Mouse (Mus musculus) thymus, postnatal 14 days (tissue): ENCODE measurements at regions not wholly inside any gene's neighbourhood (a gene's known extent, or its start where the extent isn't known, plus 50 kb on each side); places are given as distances from the start of the nearest gene placed in this dataset.

ENCODE experiments used
- DNase-seq: peaks from one replicate; pipeline ENCODE4 v3.0.0; 2021

DNA sequence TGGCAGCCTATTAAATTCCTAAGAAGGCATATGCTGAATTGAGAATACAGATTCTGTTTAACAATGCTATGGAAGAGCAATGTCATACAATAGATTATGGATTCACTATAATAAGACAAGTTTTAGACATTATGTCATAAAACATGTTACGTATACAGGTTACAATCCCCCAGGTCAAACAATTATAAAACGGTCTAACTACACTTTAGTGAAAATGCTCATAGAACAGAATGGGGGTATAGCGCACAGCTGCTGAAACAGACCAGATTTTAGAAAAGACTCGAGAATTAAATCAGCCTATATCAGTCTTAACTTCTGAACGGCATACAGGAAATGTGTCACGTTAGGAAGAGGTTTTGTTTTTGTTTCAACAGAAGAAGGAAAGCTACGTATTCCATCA, 660.5 kb upstream of the Sel1l start:
- DNase-seq = no peak

DNA sequence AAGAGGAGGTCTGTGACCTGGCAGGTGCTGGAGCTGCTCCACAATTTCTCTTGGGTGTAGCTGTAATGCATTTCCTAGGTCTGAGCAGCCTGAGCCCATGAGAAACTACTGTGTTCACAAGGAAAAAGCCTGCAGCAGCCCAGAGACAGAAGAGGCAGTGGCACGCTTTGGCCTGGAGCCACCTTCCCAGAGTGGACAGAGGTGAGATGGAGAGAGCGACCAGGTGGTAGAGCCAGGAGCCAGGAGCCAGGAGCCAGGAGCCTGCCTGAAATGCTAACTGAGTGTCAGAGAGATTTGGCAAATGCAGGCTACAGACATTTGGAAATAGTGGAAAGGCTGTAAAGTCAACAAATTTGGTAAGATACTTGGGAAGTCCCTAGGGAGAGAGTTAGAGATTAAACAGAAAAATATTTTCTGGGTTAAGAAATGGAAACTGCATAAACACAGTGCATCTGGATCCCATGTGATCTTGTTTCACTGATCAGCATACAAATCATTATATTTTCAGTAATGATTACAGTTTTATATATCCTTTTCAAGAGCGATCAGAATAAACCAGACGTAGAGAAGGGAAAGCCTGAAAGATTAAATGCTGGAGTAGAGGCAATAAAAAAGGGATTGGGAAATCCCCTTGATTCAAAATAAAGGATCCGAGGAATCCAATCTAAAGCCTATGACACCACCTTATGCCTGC, 660.0 kb upstream of the Sel1l start:
- no peak for DNase-seq

DNA sequence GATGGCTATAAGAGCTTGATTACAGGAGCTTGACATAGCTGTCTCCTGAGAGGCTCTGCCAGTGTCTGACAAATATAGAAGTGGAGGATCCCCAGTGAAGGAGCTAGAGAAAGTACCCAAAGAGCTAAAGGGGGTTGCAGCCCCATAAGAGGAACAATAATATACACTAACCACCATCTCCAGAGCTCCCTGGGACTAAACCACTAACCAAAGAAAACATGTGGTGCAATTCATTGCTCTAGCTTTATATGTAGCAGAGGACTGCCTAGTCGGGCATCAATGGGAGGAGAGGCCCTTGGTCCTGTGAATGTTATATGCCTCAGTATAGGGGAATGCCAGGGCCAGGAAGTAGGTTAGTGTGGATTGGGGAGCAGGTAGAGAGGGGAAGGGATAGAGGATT, 635.0 kb upstream of the Sel1l start:
- no peak for DNase-seq

DNA sequence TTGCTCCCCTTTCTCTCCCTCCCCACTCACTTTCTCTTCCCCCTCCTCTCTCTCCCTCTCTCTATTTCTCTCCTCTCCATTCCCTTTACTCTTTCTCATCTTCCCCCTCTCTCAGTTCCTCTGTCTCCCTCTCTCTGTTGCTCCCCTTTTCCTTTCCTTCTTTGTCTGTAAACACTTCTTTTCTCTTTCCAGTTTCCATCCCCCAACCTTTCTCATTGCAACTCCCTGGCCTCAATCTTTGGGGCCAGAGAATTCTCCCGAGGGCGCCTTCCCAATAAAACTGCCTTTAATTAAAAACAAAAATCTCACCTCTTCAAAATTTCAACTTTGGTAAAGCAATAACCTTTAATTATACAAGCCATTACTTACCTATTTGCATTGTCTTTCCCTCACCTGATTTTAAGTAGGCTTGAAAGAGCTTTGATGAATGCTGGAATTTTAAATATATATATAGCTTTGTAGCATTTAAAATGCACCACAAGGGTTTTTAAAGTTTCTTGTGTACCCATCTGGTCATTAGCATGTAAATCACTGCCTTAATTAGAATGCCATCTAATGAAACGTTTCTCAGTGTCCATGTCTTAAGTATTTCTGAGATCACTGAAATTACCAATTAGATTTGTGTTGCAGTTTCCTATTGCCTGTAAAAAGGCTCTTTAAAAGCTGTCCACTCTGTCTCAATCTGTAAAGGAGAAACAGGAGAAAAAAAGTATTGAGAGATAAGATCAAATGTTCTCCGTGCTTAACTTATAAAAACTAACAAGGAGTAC, 625.5 kb upstream of the Sel1l start:
- no peak for DNase-seq

DNA sequence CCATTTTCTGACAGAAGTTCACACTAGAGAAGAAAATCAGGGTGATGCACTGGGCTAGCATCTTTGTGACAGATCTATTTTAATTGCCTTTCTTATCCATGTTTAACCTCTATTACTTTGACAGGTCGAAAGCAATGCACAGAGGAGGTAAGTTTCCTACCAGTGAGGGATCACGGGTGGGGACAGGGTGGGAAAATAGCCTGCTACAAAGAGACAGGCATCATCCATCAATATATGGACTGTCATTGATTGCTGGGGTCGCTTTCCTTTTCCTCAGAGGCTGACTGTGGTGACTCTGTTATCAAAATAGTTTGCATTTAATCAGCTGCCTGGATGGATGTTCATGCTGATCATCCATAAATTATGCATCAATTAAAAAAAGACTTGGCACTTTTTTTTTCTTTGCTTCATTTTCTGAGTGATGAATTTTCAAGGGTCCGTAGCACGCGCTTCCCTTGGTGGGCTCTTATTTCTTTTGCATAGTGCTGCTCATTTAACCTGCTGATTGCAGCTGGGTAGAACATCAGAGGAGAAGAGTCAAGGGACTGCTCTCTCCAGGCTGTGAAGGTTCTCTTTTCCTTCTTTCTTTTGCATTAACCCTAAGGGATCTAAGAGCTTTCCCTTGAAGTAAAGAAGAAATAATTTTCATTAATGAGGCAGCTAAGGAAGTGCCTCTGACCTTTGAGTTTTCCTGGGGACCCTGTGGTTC, 602.3 kb upstream of the Sel1l start:
- DNase-seq = no peak

DNA sequence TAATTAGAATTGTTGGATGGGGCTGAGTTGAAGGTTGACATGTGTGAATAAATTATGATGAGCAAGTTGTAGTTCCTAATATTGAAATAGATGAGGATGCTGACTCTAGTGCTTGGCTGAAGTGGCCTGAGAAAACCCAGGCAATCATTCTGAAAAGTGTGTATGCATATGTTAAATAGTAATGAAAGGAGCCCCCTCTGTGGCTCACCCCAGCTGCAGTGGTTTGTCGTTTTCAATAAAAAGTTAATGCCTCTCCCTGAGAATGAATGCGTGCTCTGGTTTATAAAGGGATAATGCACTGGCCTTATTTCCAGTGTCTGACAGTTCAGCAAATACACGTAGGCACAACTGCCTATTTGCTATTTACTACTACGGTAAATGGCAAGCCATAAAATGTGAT, 569.5 kb upstream of the Sel1l start:
- no peak for DNase-seq

DNA sequence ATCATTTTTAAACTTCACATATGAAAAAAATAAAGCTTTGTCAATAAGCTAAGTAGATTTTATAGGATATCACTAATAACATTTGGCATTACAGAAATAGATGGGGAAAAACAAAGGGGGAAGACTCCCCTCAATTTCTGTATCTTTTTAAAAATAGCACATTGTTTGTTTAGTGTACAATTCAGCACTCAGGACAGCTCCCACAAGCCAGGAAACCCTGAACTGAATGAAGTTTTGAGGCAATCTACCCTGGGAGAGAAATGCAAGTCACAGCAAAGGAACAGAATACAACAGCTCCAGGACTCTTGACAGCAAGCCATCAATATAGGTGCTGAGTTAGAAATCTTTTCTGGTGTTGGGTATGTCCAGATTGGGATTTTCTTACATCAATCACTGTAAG, 556.5 kb upstream of the Sel1l start:
- no peak for DNase-seq

DNA sequence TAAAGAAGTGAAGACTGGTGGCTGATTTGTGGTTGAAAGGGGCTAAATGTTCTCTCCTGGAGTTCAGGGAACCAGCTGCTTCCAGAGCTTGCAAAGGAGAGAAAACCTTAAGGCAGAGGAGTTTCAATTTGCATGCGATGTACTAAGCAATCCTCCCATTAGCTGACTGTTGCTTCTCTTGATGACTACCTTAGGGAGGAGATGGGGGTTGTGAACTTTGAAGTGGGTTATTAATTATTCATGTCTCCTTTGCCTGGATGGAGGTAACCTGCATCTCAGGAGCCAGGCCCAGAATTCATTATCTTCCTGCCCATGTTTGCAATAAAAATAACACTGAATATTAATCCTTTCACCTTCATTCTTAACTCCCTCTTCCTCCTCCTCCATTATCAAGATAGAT, 552.0 kb upstream of the Sel1l start:
- no peak for DNase-seq

DNA sequence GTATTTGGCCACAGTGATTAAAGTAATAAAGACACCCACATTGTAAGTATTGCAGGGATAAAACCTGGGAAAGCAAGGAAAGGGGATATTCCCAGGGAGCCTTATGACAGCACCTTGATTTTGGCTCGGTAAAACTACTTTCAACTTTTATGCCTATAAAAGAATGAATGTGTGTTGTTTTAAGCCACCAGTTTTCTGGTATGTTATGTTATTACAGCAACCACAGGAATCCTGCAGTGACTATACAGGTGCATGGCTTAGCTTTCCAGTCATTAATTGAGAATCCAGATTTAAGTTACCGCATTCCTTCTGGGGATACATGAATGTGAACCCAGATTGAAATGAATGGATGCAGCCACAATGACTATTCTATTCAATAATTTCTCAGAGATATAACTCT, 537.2 kb upstream of the Sel1l start:
- no peak for DNase-seq

DNA sequence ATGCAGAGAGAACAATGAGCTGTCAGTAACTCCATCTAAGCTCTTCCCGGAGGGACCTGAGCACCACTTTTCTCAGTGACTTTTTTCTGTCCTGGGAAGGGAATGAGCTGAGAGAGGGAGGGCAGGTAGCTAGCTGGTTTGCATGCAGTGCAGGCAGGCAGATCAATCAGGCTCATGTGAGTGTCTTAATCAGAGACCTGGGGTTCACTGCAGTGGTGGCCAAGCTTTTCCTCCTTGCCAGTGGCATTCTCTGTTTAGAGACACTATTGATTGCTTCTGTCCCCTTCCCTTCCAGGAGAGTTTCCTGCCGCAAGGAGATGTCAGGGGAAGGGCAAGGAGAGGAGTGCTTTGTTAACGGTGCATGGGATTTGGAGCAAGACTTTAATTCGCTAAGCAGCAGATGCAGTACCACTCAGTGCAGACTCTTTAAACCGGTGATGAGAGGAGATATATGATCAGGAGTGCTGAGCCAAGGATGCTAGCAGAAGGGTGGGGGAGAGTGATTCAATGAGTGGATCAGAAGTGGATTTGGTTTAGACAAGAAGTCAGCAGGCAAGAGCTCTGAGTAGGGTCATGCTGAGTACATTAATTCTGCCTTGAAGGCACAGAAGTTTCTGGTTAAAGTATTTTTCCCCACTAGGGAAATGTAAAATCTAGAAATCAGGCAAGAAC, 535.4 kb upstream of the Sel1l start:
- no peak for DNase-seq

DNA sequence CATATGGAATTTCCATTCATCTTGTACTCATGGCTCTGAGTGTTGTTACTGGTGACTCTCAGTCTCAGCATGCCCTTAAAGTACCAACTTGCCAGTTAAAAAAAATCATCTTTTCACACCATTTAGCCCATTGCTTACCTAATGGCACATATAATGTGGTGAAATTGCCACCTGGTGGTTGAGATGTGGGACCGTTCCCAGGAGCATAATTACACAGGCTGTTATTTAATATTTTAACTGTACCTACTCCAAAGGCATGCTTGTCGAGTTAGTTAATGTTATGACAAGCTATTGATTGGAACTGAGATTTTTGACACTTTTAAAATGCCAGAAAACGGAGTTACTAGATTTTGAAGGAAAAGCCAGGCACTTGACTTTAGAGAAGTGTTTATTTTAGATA, 530.2 kb upstream of the Sel1l start:
- DNase-seq = no peak

DNA sequence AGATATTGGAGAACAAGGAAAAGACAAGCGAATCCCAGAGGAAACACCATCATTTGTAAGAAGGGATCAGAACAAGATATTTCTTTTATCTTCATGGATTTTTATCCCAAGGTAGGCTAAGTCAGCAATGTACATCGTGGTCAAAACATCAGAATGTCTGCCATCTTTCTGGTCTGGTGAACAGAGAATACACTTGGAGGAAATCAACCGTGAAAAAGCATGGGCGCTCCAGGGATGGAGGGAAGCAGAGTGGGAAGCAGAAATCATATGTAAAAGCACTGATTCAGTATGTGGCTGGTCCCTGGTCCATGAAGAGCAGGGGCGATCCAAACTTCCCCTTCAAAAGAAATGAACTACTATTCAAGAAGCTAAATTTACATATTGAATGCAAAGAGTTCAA, 517.0 kb upstream of the Sel1l start:
- no peak for DNase-seq

DNA sequence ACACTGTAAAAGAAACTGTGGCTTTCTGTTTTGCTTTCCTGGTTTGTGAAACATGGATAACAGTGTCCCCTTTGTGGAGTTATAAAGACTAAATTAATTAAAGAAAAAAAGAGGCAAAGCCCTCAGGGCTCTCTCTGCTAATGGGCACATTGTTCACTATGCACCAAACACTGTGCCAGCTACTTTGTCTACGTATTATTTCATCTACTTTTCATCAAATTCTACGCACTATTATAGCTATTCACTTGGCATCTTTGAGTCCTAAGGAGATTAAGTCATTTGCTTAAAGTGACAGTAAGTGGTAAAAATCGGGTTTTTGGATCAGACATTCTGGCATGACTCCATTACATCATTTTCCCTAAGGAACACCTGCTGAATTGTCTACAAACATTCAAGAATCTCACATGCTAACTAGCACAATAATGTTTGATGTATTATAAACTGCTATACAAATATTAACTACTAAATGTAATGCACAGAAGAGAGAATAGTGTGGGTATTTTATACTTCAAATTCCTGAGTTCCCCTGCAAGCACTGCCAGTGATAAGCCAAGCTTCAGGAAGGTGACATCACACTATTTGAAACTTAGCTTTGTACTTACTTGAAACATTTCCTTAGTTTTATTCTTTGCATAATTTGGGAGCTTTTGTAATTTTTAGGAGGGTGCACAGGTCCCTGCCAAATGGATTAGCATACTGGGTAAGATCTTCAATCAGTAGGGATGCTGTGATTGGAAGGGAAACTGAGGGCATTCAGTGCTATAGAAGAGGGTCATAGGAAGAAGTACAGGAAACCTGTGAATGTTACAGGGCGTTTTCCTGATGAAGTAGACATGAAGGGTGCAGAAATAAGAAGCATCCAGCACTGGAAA, 504.7 kb upstream of the Sel1l start:
- DNase-seq = no peak

DNA sequence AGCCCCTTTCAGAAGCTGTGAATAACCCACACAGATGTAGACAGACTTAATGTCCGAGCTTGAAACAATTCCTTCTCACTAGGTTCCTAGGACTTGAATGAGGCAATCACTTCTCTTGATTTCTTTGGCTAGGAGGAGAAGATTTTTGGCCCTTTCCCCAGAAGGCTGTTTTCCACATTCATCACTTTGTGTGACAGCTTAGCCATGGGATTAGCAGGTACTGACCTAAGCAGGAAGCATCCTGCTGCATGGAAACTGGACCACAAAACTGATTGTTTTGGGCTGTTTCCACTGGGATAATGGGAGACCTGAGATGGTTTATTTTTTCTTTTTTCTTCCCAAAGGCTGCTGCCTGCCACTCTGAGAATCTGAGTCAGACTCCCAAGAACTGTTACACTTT, 469.3 kb upstream of the Sel1l start:
- DNase-seq = no peak

DNA sequence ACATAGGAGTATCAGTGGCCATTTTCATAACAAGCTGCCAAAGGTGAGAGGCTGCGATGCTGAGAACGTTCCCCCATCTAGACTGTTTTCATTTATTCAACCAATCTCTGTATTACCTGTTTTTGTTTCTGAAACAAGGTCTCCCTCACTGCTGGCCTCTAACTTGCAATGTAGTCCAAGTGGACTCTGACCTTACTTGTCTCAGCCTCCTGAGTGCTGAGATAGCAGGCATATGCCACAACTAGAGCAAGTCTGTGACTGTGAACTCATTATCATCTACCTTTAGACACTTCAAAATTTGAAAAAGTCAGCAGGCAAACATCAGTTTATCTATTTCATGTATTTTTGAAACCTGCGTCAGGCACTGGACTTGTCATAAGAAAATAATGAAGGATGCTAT, 468.7 kb upstream of the Sel1l start:
- no peak for DNase-seq

DNA sequence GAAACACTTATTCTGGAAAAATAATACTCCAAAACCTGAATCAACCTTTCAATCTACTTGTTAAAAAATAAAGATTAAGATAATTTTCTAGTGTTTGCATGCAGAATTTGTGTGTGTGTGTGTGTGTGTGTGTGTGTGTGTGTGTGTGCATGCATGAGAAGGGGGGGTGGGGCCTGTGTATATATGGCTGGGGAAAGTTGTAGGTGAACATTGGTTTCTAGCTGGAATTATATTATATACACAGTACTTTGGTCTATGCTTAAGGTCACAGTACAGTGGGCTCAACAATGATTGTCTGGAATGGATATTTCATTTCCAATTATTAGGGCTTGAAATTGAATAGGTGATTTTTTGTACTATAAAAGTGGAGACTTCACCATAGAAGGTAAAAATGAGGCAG, 467.3 kb upstream of the Sel1l start:
- DNase-seq = no peak

DNA sequence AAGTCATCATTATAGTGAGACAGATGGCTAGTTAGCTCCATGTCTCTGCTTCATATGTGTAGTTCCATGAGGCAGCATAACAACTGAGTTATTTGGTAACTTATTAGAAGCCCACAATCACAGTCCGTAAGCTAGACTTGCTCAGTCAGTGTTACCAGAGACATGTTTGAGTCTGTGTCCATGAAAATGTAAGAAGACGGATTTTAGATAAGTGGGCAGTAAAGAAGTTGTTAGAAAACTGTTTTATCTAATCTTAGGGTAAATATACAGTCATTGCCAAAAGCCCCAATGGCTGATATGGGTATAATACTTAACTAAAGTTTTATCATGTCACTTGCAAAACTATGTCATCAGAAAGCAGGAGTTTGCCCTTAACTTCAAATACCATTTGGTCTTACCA, 466.9 kb upstream of the Sel1l start:
- no peak for DNase-seq

DNA sequence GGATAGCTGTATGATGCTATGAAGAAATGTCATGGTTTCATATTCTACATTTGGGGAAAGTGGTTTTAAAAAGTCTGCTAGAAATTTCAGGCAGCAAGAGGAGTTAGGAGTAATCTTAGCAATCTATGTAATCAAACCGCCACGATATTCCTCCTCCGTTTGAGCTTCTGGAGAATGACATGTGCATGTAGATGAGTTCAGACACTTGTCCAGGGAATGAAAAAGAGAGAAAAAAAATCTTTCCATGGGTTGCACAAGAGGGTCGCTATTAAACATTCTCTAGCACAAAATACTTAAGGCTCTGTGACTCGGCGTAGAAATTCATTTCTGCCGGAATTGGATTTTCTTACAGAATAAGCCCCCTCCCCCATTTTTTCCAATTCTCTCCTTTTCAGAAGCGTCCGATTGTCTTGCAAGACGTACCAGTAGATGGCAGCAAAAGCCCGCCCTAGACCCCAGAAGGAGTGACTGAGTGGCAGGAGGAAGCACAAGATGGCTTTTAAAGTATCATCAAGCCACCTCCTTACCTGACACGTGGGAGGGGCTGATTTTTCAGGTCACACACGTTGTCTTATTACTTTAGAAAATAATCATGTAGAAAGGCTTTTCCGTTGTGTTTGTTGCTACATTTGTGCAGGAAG, 454.1 kb upstream of the Sel1l start:
- DNase-seq = peak; percentile 53

DNA sequence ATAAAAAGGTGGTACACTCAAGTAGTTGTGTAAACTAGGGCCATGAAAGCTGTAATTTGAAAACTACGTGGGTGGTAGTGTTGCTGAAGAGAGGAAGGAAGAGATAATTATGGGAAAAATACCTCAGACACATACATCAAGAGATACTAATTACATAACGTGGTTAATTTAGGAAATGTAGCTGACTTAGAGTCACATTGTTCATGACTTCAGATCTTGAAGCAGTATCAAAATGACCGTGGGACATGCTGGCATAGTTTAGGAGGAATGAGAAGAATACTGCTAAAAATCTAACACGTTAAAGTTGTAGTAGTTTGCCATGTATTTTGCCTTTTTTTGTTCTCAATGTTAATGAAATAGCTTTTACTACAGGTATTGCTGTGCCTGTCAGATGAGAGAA, 445.9 kb upstream of the Sel1l start:
- no peak for DNase-seq

DNA sequence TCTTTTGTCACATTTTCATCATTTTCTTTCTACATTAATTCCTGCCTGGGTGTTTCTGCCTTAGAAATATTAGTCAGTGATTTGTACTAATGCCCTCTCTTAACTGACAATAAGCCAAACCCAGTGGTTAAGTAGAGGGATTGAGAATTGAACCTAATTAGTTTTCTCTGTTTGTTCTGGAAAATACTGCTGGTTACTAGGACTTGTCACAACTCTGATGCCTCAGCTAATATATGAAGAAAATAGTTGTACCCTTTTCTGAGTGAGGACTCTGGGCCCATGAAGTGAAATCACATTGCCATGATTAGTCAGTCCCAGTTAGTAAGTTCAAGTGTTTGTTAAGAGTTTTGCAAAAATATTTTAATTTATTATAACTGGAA, 444.4 kb upstream of the Sel1l start:
- DNase-seq = no peak

DNA sequence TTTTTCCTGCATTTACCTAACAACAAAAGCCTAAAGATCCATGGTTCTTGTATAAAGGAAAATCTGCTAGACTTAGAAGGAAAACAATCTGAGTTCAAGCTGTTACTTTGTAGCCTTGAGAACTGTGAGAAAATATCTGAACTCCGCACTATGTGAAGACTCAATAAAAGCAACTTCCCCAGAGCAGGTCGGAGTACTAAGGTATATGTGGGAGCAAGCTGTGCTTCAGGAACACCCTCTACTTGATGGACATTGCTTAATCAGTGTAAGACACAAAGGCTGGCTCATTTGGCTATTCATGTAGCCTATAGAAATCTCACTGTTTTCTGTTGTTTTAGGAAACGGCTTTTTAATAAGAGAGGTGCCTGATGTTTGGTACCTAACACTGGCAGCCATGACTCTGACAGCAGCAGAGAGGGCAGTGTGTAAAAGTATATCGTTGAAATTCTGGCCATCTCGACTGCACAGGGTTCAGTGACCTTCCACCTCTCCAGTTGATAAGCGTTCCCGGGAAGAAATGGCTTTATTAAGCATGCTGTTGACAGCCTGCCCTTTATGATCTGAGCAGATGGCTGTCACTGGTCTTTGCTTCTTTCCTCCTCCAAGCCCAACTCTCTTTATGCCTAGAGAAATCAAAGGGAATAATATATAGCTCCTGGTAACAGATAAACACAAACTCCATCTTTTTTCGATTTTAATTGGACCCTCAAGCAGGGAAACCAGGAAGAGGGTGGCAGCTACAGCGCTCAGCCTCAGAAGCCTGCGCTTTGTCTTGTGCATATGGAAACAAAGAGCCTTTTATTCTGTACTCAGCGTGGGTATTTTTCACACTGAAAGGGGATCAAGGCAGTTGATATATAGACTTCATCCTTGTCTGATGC, 443.7 kb upstream of the Sel1l start:
- no peak for DNase-seq
